Mouse (Mus musculus) G1E (cell line): ENCODE measurements at regions not wholly inside any gene's neighbourhood (a gene's known extent, or its start where the extent isn't known, plus 50 kb on each side); places are given as distances from the start of the nearest gene placed in this dataset.

Source experiments
- ATAC-seq: 2 replicates; pipeline ENCODE4 v1.8.0; 2016; ENCODE audit warnings: mild to moderate bottlenecking; ENCODE audit not compliant: insufficient number of reproducible peaks, poor library complexity, low FRiP score, severe bottlenecking; ENCODE audit errors: extremely low read depth
- DNase-seq: peaks from one replicate; pipeline ENCODE4 v3.0.0; 2012; ENCODE audit warnings: low spot score
- H3K27me3 ChIP-seq: 2 replicates; pipeline ENCODE4 v1.6.1; 2012; ENCODE audit warnings: mild to moderate bottlenecking, low read length, inconsistent platforms; ENCODE audit not compliant: insufficient read depth
- H3K36me3 ChIP-seq: replicated peaks from 2 replicates; pipeline ENCODE3; 2012; ENCODE audit warnings: mild to moderate bottlenecking, inconsistent platforms
- H3K4me1 ChIP-seq: 2 replicates; pipeline ENCODE4 v1.6.1; 2012; ENCODE audit warnings: low read depth, low read length, inconsistent platforms, mixed read lengths; ENCODE audit not compliant: insufficient read depth
- H3K4me3 ChIP-seq: 2 replicates; pipeline ENCODE4 v1.5.1; 2012; ENCODE audit warnings: low read depth, mild to moderate bottlenecking, inconsistent platforms, low read length, moderate library complexity, mixed read lengths
- H3K9me3 ChIP-seq: replicated peaks from 2 replicates; pipeline ENCODE4 v1.6.1; 2012; ENCODE audit warnings: inconsistent platforms
- CTCF ChIP-seq: IDR thresholded peaks from 2 replicates; pipeline ENCODE4 v1.5.1; 2012; ENCODE audit warnings: low read depth, low read length, inconsistent platforms, mixed read lengths
- GATA1 ChIP-seq: IDR thresholded peaks from 2 replicates; pipeline ENCODE4 v1.6.1; 2012; ENCODE audit warnings: borderline replicate concordance, low read length, inconsistent platforms, mixed read lengths
- GATA2 ChIP-seq: IDR thresholded peaks from 2 replicates; pipeline ENCODE4 v1.6.1; 2012; ENCODE audit warnings: low read depth, low read length, inconsistent platforms, borderline replicate concordance
- POLR2AphosphoS5 ChIP-seq: IDR thresholded peaks from 2 replicates; pipeline ENCODE4 v1.6.1; 2012; ENCODE audit warnings: low read depth, low read length, inconsistent platforms; ENCODE audit not compliant: insufficient replicate concordance
- TAL1 ChIP-seq: conservative IDR thresholded peaks from 2 replicates; pipeline ENCODE4 v1.6.1; 2012; ENCODE audit warnings: low read depth, low read length, inconsistent platforms, mixed read lengths

- no peaks in the 10 kb centered on the region for H3K27me3 ChIP-seq
- no peak for ATAC-seq
- no peaks in the 10 kb centered on the region for H3K36me3 ChIP-seq
- no peak overlapping the region for H3K4me3 ChIP-seq
- TF ChIP-seq GATA1 (no peak), POLR2AphosphoS5 (no peak), CTCF (no peak), GATA2 (no peak), TAL1 (no peak)
- peaks cover 87% of the 10 kb centered on the region for H3K9me3 ChIP-seq
- DNase-seq: no peak
- H3K4me1 ChIP-seq: no peaks in the 10 kb centered on the region
These were observed 60.0 kb upstream of the Ajap1 start for GRCm38 (mm10) chr4:153542631-153543031.

DNA sequence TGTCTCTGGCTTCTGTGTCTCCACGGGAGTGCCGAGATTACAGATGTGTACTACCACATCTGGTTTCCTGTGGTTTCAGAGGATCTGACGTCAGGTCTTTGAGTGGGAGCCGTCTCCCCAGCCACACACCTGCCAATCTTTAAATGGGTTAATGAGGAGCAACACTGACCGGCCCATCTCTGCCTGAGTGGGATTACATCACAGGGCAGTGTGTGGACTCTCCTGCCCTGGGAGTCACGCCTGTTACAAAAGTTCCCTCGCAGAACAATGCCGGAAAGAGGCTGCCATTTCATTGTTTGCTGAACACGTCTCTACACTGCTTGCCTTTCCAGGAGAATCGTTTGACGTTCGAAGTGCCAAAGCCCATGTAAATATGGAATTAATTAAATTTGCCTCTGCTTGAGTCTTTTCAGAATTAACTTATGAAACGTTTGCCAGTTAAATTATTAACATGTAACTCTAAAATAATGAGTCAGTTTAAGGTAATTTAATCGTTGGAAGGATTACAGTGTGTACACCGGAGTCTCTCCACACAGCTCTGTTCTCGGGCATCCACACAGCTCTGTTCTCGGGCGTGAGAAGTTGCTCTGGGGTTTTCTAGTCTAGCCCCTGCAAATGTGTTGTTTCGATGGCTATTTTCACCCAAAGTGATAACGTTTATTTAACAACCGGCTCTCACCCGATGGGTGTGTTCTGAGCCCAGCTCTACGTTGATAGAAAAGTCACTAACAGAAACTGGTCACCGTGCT, 61.5 kb upstream of the Ajap1 start:
- Histone ChIP-seq H3K27me3 (no peaks in the 10 kb centered on the region), H3K36me3 (no peaks in the 10 kb centered on the region), H3K4me3 (no peak overlapping the region), H3K9me3 (peaks cover 89% of the 10 kb centered on the region), H3K4me1 (no peaks in the 10 kb centered on the region)
- DNase-seq: no peak
- no peak for ATAC-seq
- TF ChIP-seq CTCF (no peak), GATA2 (no peak), GATA1 (no peak), TAL1 (no peak), POLR2AphosphoS5 (no peak)

DNA sequence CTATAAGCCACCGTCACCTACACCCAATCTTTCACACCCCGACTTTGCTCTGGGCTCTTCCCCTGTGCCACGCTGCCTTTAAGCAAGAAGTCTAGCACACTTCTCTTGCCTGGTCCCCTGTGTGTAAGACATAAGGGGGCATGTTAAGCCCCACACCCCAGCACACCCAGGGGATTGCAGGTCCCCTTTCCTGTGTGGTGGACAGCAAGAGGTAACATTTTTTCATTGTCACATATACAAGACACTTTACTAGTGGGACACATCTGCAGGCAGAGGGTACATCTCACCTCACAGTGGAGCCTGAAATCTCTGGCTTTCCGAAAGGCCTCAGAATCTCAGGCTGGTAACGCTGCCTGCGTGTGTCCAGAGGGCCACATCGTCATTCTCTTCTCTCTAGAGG, 64.1 kb upstream of the Ajap1 start:
- no peak for ATAC-seq
- TF ChIP-seq CTCF: no peak
- TF ChIP-seq GATA2: no peak
- TF ChIP-seq GATA1: no peak
- no peak for TF ChIP-seq POLR2AphosphoS5
- TF ChIP-seq TAL1: no peak
- no peaks in the 10 kb centered on the region for H3K4me1 ChIP-seq
- DNase-seq: no peak
- peaks cover 90% of the 10 kb centered on the region for H3K9me3 ChIP-seq
- H3K27me3 ChIP-seq: no peaks in the 10 kb centered on the region
- H3K36me3 ChIP-seq: no peaks in the 10 kb centered on the region
- no peak overlapping the region for H3K4me3 ChIP-seq

- H3K4me3 ChIP-seq: no peak overlapping the region
- H3K36me3 ChIP-seq: no peaks in the 10 kb centered on the region
- no peaks in the 10 kb centered on the region for H3K4me1 ChIP-seq
- no peak for DNase-seq
- no peaks in the 10 kb centered on the region for H3K27me3 ChIP-seq
- ATAC-seq: no peak
- TF ChIP-seq GATA2 (no peak), TAL1 (no peak), CTCF (no peak), GATA1 (no peak), POLR2AphosphoS5 (no peak)
- H3K9me3 ChIP-seq: peaks cover 88% of the 10 kb centered on the region
These were observed 64.5 kb upstream of the Ajap1 start for GRCm38 (mm10) chr4:153547111-153547510.

DNA sequence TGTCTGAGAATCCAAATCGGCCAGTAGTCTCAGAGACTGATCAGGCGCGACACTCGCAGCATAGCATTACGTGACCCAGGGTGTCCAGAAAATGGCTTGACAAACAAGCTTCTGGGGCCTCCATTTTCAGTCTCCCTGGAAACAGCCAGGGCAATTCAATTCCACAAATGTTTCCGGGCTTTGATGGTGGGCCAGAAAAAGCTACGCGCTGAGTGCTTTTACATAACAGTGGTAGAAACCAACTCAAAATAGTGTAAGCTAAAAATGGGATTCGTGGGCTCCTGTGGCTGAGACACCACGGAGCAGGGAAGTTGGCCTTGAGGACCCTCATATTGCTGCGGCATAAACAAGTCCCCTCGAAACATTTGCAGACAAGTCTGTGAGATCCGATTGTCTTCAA, 65.3 kb upstream of the Ajap1 start:
- peaks cover 87% of the 10 kb centered on the region for H3K9me3 ChIP-seq
- H3K27me3 ChIP-seq: no peaks in the 10 kb centered on the region
- no peaks in the 10 kb centered on the region for H3K4me1 ChIP-seq
- TF ChIP-seq POLR2AphosphoS5: no peak
- TF ChIP-seq GATA2: no peak
- TF ChIP-seq TAL1: no peak
- no peak for TF ChIP-seq CTCF
- no peak for TF ChIP-seq GATA1
- DNase-seq (no peak), ATAC-seq (no peak)
- H3K36me3 ChIP-seq: no peaks in the 10 kb centered on the region
- no peak overlapping the region for H3K4me3 ChIP-seq

DNA sequence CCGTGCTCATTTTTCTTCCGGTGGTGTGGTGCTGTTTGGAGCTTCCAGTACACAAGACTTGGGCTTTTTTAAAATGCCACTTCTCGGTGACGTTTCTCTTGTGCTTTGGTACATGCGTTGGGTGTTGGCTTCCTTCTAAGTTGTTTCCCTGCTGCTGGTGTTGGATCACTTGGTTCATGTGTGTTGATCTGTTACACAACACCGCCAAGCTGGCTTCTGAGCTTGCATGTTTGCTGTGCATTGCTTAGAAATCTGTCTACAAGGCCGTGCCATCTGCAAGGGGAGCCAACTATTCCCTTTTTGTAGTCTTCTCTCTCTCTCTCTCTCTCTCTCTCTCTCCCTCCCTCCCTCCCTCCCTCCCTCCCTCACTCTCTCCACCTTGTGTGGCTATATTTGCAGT, 68.7 kb upstream of the Ajap1 start:
- no peaks in the 10 kb centered on the region for H3K27me3 ChIP-seq
- DNase-seq: no peak
- H3K36me3 ChIP-seq: no peaks in the 10 kb centered on the region
- ATAC-seq: no peak
- peaks cover 88% of the 10 kb centered on the region for H3K9me3 ChIP-seq
- H3K4me1 ChIP-seq: no peaks in the 10 kb centered on the region
- TF ChIP-seq TAL1: no peak
- no peak for TF ChIP-seq POLR2AphosphoS5
- no peak for TF ChIP-seq CTCF
- no peak for TF ChIP-seq GATA2
- TF ChIP-seq GATA1: no peak
- H3K4me3 ChIP-seq: no peak overlapping the region
